Mouse (Mus musculus) liver, embryonic 14.5 days (tissue): ENCODE data around the gene Stim1.

Experiments used
- CTCF ChIP-seq: IDR thresholded peaks from 2 replicates; pipeline ENCODE4 v1.5.1; 2016; ENCODE audit warnings: antibody characterized with exemption, low read depth, control low read depth
- EP300 ChIP-seq: IDR thresholded peaks from 2 replicates; pipeline ENCODE4 v1.6.1; 2016; ENCODE audit warnings: antibody characterized with exemption, low read depth

DNA sequence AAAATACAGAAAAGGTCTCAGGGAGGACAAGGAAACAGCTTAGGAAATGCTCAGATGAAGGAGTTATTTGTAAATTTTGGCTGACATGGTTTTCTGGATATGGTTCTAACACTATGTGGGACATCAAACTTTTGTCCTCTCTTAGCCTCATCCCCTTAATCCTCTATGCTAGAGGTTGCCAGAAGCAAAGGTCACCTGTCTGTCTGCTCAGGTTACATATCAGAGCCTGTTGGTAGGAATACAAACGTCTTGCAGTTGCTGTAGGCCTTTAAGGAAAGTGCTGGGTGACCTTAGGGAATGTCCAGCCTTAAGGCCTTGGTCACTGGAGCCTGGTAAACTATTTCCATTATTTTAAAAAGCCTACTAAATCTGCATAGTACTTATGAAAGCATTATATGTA is 85.8 kb downstream of the Stim1 start:
- TF ChIP-seq CTCF (no peak), EP300 (no peak)
